Mouse (Mus musculus): Measurements from ENCODE around the gene Nrxn1. TPM values are rescaled to one million over a fixed set of nuclear protein-coding genes. Genes with fewer than 3 reads are reported as not detected.
A peak's percentile ranks its signal among the peaks of the same experiment; 100 is the strongest.

Gene Nrxn1
- polyA plus RNA-seq, 1 experiment from 2014 or later: 1.9 TPM

GRCm38 (mm10) chr17:90583826-90584534 lies 508.9 kb downstream of the Nrxn1 start:
- no peak overlapping the region for H3K9ac ChIP-seq (ENCODE audit: low read length)
- H3K4me2 ChIP-seq (replicated peaks; ENCODE audit: low read depth): no peak overlapping the region
- no peak overlapping the region for H3K27ac ChIP-seq (replicated peaks)
- H3K27me3 ChIP-seq (ENCODE audit: control insufficient read depth, insufficient read depth, low read length): no peaks in the 10 kb centered on the region
- no peaks in the 10 kb centered on the region for H3K9me3 ChIP-seq (ENCODE audit: control insufficient read depth, low read length)
- no peaks in the 10 kb centered on the region for H3K36me3 ChIP-seq (ENCODE audit: control insufficient read depth, insufficient read depth, low read length)
- H3K4me3 ChIP-seq (ENCODE audit: low read depth, low read length): no peak overlapping the region
- H3K4me1 ChIP-seq (replicated peaks; ENCODE audit: control insufficient read depth, insufficient read depth): no peaks in the 10 kb centered on the region
- TF ChIP-seq EP300 (optimal IDR thresholded peaks at IDR 0.05): no peak
- TF ChIP-seq CTCF (IDR thresholded peaks at IDR 0.05; ENCODE audit: low read depth): peak; percentile 69
- 56% methylated on average over 12 of the region's 12 CpGs for WGBS
- ATAC-seq (ENCODE audit: low FRiP score, low TSS enrichment): no peak
- no peak for DNase-seq (ENCODE audit: low spot score)

DNA sequence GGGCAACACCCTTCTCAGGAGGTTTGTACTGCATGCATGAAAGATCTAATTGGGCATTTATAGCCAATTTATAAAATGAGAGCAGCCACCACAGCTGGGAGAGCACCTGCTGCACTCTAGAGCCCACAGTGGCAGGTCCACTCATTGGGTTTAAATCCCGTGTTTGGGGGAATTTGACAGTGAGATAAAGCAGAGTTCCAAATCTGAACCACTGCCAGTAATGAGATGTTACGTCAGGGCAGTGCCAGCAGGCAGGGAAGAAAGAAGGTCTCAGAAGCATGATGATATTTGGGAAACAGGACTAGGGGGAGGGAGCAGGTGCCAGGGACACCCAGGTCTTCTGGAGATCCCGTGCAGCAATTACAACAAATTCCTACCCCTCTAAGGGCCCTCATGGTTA lies 509.7 kb downstream of the Nrxn1 start:
- no peak for TF ChIP-seq EP300 (optimal IDR thresholded peaks at IDR 0.05)
- TF ChIP-seq CTCF (IDR thresholded peaks at IDR 0.05; ENCODE audit: low read depth): no peak
- Histone ChIP-seq H3K27me3 (ENCODE audit: control insufficient read depth, insufficient read depth, low read length) (no peaks in the 10 kb centered on the region), H3K9ac (ENCODE audit: low read length) (no peak overlapping the region), H3K36me3 (ENCODE audit: control insufficient read depth, insufficient read depth, low read length) (no peaks in the 10 kb centered on the region), H3K9me3 (ENCODE audit: control insufficient read depth, low read length) (no peaks in the 10 kb centered on the region), H3K4me2 (replicated peaks; ENCODE audit: low read depth) (no peak overlapping the region), H3K4me1 (replicated peaks; ENCODE audit: control insufficient read depth, insufficient read depth) (no peaks in the 10 kb centered on the region), H3K4me3 (ENCODE audit: low read depth, low read length) (no peak overlapping the region), H3K27ac (replicated peaks) (no peak overlapping the region)
- no peak for DNase-seq (ENCODE audit: low spot score)
- WGBS: 55% methylated on average over 3 of the region's 3 CpGs
- ATAC-seq (ENCODE audit: low FRiP score, low TSS enrichment): peak; percentile 42; the same call in 1 of the 2 replicates

DNA sequence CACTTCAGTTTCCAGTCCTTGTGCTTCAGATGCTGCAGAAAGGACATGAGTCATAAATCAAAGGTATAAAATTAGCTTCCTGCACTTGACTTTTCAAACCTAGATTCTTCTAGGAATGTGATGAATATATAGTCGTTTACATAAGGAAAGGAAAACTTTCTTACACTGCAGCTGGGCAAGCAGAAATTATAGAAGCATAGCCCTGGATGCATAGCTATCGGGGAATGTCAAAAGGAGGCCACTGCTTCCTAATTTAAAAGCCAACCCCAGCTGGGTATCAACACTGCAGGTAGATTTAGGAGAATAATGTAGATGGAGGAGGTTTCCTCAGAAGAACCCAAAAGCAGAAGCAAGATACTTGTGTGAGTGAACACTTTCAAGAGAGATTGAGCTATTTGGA lies 523.0 kb downstream of the Nrxn1 start:
- 41% methylated on average over 2 of the region's 2 CpGs for WGBS
- ATAC-seq (ENCODE audit: low FRiP score, low TSS enrichment): no peak
- H3K4me3 ChIP-seq (ENCODE audit: low read depth, low read length): no peak overlapping the region

GRCm38 (mm10) chr17:90565186-90565585 lies 527.7 kb downstream of the Nrxn1 start:
- Histone ChIP-seq H3K36me3 (ENCODE audit: control insufficient read depth, insufficient read depth, low read length) (no peaks in the 10 kb centered on the region), H3K27me3 (ENCODE audit: control insufficient read depth, insufficient read depth, low read length) (no peaks in the 10 kb centered on the region), H3K4me1 (replicated peaks; ENCODE audit: control insufficient read depth, insufficient read depth) (no peaks in the 10 kb centered on the region), H3K4me3 (ENCODE audit: low read depth, low read length) (no peak overlapping the region), H3K4me2 (replicated peaks; ENCODE audit: low read depth) (no peak overlapping the region), H3K9me3 (ENCODE audit: control insufficient read depth, low read length) (no peaks in the 10 kb centered on the region), H3K9ac (ENCODE audit: low read length) (no peak overlapping the region), H3K27ac (replicated peaks) (no peak overlapping the region)
- DNase-seq (ENCODE audit: low spot score) (no peak), ATAC-seq (ENCODE audit: low FRiP score, low TSS enrichment) (no peak)
- 89% methylated on average over 2 of the region's 2 CpGs for WGBS
- TF ChIP-seq CTCF (IDR thresholded peaks at IDR 0.05; ENCODE audit: low read depth) (no peak), EP300 (optimal IDR thresholded peaks at IDR 0.05) (no peak)

More for the DNA sequence above, 523.0 kb downstream of the Nrxn1 start:
- Histone ChIP-seq H3K4me1 (replicated peaks; ENCODE audit: control insufficient read depth, insufficient read depth) (no peaks in the 10 kb centered on the region), H3K4me2 (replicated peaks; ENCODE audit: low read depth) (no peak overlapping the region), H3K9ac (ENCODE audit: low read length) (no peak overlapping the region), H3K36me3 (ENCODE audit: control insufficient read depth, insufficient read depth, low read length) (no peaks in the 10 kb centered on the region), H3K27ac (replicated peaks) (no peak overlapping the region), H3K27me3 (ENCODE audit: control insufficient read depth, insufficient read depth, low read length) (no peaks in the 10 kb centered on the region), H3K9me3 (ENCODE audit: control insufficient read depth, low read length) (no peaks in the 10 kb centered on the region)
- no peak for DNase-seq (ENCODE audit: low spot score)
- TF ChIP-seq CTCF (IDR thresholded peaks at IDR 0.05; ENCODE audit: low read depth): no peak
- TF ChIP-seq EP300 (optimal IDR thresholded peaks at IDR 0.05): no peak

- DNase-seq (ENCODE audit: low spot score) (no peak), ATAC-seq (ENCODE audit: low FRiP score, low TSS enrichment) (no peak)
- Histone ChIP-seq H3K27me3 (ENCODE audit: control insufficient read depth, insufficient read depth, low read length) (no peaks in the 10 kb centered on the region), H3K4me3 (ENCODE audit: low read depth, low read length) (no peak overlapping the region), H3K27ac (replicated peaks) (no peak overlapping the region), H3K9ac (ENCODE audit: low read length) (no peak overlapping the region), H3K9me3 (ENCODE audit: control insufficient read depth, low read length) (no peaks in the 10 kb centered on the region), H3K36me3 (ENCODE audit: control insufficient read depth, insufficient read depth, low read length) (no peaks in the 10 kb centered on the region), H3K4me1 (replicated peaks; ENCODE audit: control insufficient read depth, insufficient read depth) (no peaks in the 10 kb centered on the region), H3K4me2 (replicated peaks; ENCODE audit: low read depth) (no peak overlapping the region)
- no peak for TF ChIP-seq CTCF (IDR thresholded peaks at IDR 0.05; ENCODE audit: low read depth)
- TF ChIP-seq EP300 (optimal IDR thresholded peaks at IDR 0.05): no peak
Observed at GRCm38 (mm10) chr17:90556376-90556775, 536.5 kb downstream of the Nrxn1 start.

DNA sequence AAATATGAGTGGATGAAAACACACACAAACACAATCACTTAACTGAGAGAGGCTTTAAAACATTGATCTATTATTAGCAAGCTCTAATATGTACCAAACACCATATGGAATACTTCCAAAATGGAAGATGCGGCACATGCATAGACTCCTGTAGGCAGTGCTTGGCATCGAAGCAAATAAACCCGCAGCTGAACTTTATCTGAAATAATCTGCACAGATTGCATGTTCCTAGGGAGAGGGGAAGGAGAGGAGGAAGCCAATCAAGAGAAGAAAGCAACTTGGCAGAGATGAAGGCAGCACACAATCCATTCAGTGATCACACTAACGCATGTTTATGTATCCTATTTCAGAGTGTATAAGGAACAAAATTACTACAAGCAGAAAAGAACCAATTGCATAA lies 542.5 kb downstream of the Nrxn1 start:
- 55% methylated on average over 4 of the region's 4 CpGs for WGBS
- ATAC-seq (ENCODE audit: low FRiP score, low TSS enrichment): no peak
- no peak overlapping the region for H3K4me2 ChIP-seq (replicated peaks; ENCODE audit: low read depth)
- no peak overlapping the region for H3K27ac ChIP-seq (replicated peaks)
- H3K27me3 ChIP-seq (ENCODE audit: control insufficient read depth, insufficient read depth, low read length): no peaks in the 10 kb centered on the region
- no peaks in the 10 kb centered on the region for H3K4me1 ChIP-seq (replicated peaks; ENCODE audit: control insufficient read depth, insufficient read depth)
- H3K36me3 ChIP-seq (ENCODE audit: control insufficient read depth, insufficient read depth, low read length): no peaks in the 10 kb centered on the region
- DNase-seq (ENCODE audit: low spot score): no peak
- no peak overlapping the region for H3K9ac ChIP-seq (ENCODE audit: low read length)
- TF ChIP-seq CTCF (IDR thresholded peaks at IDR 0.05; ENCODE audit: low read depth) (no peak), EP300 (optimal IDR thresholded peaks at IDR 0.05) (no peak)
- H3K4me3 ChIP-seq (ENCODE audit: low read depth, low read length): no peak overlapping the region
- H3K9me3 ChIP-seq (ENCODE audit: control insufficient read depth, low read length): no peaks in the 10 kb centered on the region
